Mouse (Mus musculus): ENCODE data around the gene Txnrd1. TPM values are rescaled to one million over a fixed set of nuclear protein-coding genes. Genes with fewer than 3 reads are reported as not detected.

Txnrd1 gene
- total RNA-seq, 1 experiment from 2014 or later = 119 TPM

DNA sequence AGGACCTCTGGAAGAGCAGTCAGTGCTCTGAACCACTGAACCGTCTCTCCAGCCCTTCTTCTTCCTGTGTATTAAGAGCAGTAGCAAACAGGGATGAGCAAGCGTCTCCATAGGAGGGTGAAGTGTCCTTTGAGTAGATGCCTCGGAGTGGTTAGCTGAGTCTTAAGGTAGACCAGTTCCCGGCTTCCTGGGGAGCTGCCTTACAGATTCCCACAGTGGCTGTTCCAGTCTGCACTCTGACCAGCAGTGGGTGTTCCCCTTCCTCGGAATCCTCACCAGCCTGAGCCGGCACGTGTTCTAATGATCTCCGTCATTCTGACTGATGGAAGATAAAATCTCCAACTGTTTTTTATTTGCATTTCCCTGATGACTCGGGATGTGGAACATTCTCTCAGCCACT lies 17.3 kb upstream of the Txnrd1 start:
- no peak for ATAC-seq (replicated peaks; ENCODE audit: low read depth, poor library complexity, severe bottlenecking)

DNA sequence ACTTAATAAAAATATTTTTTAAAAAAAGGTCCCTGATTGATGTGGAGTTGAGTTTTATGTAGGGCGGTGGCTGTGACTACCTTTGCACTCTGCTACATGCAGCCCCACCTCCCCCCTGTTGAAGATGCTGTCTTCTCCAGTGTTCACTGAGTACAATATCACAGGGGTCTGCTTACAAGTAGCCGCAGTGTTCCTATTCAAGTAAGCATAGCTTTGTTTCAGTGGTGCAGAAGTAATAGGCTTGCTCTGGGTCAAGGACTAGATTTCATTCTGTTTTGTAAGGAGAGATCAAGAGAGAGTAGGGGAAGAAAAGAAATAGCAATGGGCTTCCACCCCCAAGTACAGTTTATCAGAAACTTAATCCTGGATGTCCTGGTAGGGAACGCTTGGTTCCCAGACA lies 16.2 kb upstream of the Txnrd1 start:
- no peak for ATAC-seq (replicated peaks; ENCODE audit: low read depth, poor library complexity, severe bottlenecking)

DNA sequence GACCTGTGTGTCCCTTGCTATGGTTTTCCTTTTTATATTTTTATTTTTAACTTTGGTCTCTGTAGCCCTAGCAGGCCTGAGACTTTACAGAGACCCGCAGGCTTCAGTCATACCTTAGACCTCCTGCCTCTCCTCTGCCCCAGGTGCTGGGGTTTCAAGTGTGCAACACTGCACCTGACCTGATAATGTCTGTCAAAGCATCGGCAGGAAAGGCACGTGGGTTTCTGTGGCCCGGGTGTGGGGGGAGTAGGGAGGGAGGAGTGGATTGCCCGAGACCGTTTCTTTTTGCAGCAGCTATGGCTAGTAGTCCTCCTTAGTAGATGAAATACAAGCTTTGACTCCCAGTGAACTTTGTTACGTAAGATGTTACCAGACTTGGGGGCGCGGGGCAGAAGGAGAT lies 15.8 kb upstream of the Txnrd1 start:
- ATAC-seq (replicated peaks; ENCODE audit: low read depth, poor library complexity, severe bottlenecking) = no peak

DNA sequence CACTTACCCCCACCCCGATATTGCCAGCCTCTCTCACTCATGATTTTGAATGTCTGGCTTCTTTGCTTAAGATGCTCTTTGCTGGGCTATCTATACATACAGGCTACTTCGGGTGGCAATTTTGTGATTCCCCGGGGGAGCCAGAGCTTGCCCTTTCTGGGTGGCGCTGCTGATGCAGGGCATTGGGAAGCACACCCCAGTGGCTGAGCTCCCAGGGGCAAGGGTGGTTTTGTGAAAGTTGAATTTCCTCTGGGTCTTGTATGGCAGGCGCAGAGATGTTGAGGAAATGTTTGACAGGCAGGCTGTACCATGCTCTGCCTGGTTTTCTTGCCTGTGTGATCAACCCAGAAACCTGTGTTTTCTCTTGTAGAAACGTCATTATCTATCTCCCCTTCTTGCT lies 15.1 kb upstream of the Txnrd1 start:
- no peak for ATAC-seq (replicated peaks; ENCODE audit: low read depth, poor library complexity, severe bottlenecking)

DNA sequence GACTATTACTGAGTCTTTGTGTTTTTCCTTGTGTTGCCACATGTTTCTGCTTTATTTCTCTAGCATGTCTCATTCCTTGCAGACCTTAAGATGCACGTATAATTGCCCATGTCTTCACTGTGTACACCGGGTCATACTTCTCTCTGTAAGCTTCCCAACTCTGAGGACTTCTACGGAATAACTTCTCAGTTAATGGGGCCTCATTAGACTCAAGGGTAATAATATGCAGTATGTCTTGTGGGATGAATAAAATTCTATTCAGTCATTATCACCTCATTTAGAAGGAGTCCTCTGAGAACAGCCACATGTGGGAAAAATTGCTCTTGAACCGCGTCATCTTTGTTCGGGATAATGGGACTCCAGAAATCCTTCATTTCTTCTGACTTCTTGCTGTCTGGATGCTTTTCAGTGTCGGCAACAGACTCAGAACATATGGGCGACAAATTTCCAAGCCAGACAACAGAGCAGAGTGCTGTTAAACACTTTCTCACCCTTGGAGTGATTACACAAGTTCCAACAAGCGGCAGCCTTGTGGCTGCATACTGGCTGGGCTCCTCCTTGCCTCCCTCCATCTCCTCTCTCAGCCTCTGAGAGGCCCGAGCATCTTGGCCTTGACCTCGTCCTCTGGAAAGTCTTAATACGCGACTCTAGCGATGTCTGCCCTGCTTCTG lies 10.5 kb upstream of the Txnrd1 start:
- ATAC-seq (replicated peaks; ENCODE audit: low read depth, poor library complexity, severe bottlenecking) = no peak

DNA sequence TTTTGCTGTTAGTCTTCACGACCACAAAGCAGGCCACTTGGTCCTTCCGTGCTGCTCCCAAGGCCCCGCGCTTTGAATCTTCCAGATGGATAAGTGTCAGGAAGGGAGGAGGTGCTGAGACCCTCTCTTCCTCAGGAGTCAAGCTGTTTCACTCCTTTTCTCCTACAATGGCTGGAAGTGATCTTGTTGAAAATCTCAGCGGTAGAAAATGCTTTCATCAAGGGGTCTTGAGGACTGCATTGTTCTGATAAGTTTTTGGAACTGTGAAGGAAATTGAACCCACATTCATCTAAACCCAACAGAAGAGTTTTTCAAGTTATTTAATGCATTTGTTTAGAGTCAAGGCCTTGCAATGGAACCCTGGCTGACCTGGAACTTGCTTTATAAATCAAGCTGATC lies 10.0 kb upstream of the Txnrd1 start:
- no peak for ATAC-seq (replicated peaks; ENCODE audit: low read depth, poor library complexity, severe bottlenecking)

DNA sequence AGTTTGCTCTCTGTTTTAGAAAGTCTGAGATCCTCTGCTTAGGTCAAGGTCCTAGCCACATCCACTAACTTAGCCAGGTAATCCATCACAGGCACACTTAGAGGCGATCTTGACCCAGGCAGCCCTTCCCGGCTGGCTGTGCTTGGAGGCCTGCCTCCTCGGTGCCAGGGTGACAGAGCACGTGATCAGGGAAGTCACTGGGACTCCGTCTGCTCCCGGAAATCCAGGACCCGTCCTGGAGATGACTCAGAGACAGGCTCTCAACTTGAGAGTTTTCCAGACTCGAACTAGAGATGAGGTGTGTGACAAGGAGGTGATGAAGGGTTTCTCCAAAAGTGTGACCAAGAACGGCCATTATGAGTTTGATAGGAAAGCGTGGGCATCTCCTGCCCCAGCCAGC lies 9.2 kb upstream of the Txnrd1 start:
- ATAC-seq (replicated peaks; ENCODE audit: low read depth, poor library complexity, severe bottlenecking) = no peak

DNA sequence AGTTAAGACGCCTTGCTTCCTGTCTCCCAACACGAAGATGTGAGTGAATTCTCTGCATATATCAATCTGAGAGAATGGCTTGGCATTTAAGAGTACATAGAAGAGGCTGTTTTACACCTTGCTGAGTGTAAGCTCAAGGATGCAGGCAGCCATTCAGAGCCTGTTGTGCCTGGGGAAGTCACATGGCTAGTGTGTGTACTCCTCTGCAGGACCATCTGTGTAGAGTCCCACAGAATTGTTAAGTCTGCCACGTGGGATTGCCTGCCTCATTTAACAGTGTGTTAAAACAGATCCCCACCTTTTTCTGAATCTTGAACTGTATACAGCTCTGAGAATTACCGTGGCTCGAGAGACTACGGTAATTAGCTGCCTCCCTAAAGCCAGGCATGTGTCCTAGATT lies 7.2 kb upstream of the Txnrd1 start:
- ATAC-seq (replicated peaks; ENCODE audit: low read depth, poor library complexity, severe bottlenecking) = no peak

DNA sequence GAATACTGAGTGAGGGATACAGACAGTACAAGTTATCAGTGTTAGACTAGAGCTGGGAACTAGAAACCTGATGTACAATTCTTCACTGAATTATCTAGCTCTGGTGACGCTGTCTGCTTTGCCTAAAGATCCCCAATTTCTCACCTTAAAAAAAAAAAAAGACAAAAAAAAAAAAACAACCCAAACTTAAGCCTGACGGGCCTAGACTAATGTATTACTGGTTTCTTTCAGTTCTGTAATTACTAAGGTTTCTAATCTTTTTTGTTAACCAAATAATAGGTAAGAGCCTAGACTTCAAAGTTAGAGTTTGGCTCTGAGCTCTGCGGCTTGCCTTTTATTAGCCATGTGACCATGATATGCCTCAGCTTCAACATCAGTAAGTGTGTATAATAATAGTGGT lies 2.1 kb downstream of the Txnrd1 start:
- ATAC-seq (replicated peaks; ENCODE audit: low read depth, poor library complexity, severe bottlenecking) = no peak

DNA sequence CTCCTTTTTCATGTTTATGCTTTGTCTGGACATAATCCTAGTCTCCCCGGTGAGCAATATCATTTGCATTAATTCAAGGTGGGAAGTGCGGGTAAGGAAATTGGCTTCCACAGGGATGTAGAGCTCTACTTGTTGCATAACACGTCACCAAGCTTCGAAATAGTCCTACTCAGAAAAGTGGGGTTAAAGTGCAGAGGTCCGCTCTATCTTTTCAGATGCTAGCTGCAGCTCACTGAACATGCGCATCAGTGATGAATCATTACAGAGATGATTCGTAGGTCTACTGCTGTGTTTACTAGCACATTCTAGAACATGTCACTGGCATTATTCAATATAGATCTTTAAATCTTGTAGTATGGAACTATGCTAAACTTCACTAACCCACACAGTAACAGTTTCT lies 4.6 kb downstream of the Txnrd1 start:
- ATAC-seq (replicated peaks; ENCODE audit: low read depth, poor library complexity, severe bottlenecking) = no peak

DNA sequence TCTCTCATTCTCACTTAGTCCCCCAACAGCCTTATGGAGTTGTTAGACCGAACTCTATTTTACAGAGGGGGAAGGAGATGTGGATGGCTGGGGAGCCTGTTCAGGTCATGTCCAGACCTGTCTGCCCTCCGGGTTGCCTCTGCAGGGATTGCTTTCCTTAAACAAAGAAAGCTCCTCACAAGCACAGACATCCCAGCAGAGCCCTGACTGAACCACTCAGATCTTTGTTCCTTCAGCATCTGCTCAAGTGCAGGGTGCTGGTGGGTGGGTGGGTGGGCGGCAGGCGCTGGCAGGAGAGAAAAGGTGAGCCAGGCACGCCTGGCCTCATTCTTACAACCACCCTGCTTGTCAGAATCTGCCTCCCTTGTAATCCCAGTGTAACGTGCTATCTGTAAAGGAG lies 10.3 kb downstream of the Txnrd1 start:
- no peak for ATAC-seq (replicated peaks; ENCODE audit: low read depth, poor library complexity, severe bottlenecking)

DNA sequence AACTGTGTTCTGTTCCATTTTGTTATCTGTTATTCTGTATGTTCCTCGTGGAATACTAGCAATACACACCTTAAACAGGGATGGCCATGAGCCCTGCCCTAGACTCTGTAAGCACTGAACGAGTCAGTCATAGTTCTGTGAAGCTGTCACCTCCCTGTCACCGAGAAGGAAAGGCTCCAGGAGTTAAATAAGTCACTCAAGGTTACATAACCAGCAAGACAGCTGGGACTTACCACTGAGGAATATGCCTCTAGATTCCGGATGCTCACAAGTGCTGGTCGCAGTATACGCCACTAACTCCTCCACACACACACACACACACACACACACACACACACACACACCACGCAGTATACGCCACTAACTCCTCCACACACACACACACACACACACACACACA lies 11.0 kb downstream of the Txnrd1 start:
- no peak for ATAC-seq (replicated peaks; ENCODE audit: low read depth, poor library complexity, severe bottlenecking)

DNA sequence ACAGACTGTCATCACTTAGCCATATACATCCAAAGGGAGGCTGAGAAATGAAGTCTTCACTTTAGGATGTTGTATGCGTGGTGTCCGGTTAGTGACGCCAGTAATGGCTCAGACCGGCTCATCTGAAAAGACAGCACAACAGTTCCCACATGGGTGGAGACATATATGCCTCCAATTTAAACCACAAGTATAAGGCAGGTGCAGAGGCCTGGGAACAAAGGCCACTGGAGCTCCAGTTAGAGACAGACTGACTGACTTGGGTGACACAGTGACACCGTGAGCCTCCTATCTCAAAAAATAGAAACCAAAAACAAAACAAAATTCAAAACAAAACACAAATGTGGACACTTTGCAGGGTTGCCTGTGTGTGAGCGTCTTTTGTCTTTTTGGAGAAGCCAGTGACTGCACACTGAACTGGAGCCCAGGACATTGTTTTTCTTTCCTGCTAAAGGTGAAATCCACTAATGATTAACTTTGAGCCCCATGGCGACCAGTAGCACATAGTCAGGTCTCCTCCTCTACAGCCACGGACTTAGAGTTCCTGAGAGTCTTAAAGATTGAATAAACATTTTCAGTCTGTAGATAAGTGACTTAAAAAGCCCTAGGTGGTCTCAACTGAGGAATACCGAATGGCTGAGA lies 14.2 kb downstream of the Txnrd1 start:
- ATAC-seq (replicated peaks; ENCODE audit: low read depth, poor library complexity, severe bottlenecking) = no peak

DNA sequence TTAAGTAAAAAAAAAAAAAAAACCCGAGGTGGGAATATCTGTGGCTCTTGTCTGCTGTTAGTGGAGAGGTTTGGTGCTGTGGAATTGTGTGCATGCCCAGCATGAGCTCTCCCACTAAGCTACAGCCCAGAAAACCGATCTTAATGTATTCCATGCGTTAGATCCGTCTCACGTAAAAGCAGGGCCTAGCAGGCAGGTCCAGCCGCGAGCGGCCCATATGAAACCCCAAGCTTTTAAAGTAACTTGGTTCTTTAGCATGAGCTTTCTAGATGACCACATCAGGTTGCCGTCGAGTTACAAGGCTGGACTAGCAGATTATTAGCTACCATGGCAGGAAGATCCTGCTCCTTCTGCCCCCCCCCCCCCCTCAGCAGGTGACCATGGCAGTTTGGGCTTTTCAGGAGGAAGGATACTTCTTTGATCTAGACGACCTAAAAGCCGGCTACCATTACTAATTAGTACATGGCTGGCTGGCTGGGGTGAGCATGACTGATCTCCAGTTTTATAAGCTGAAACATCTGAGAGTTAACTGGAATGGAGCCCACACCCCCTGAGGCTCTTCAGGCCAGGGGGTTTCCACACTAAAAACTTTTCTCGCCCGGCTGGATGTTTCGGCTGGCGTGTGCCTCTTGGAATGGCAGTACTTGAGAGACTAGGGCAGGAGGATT lies 16.1 kb downstream of the Txnrd1 start:
- no peak for ATAC-seq (replicated peaks; ENCODE audit: low read depth, poor library complexity, severe bottlenecking)

DNA sequence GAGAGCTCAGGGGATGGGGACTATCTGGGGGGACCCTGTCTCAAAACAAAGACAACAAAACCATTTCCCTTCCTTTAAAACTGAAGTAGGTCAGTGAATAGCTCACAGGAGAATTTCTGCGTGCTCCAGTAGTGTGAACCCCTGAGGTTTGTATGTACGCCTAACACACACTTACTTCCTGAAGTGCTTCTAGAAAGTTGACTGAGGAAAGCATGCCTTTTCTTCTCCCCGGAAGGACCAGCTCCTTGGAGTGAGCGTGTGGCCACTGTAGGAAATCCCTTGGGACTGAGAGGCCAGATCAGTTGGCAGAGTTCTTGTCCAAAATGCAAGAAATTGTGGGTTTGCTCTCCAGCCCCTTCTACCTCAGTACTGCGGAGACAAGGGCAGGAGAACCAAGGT lies 16.6 kb downstream of the Txnrd1 start:
- ATAC-seq (replicated peaks; ENCODE audit: low read depth, poor library complexity, severe bottlenecking) = no peak

DNA sequence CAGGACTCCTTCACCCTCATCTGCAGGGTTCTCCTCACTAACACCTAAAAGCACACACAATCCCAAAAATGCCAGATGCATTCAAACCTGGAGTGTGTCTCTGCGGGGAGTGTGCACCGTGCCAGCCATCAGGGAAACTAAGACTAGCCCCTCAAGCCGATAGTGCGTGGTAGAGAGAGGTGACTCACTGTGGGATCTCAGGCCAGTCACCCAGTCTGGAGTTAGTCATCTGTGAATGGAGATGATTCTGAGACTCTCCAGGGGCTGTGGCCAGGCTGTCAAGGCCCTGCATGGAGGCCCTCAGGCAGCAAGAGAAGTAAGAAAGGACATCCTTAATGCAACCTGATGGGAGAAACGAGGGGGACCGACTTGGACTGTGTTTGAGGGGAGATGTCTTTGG lies 18.0 kb downstream of the Txnrd1 start:
- no peak for ATAC-seq (replicated peaks; ENCODE audit: low read depth, poor library complexity, severe bottlenecking)

DNA sequence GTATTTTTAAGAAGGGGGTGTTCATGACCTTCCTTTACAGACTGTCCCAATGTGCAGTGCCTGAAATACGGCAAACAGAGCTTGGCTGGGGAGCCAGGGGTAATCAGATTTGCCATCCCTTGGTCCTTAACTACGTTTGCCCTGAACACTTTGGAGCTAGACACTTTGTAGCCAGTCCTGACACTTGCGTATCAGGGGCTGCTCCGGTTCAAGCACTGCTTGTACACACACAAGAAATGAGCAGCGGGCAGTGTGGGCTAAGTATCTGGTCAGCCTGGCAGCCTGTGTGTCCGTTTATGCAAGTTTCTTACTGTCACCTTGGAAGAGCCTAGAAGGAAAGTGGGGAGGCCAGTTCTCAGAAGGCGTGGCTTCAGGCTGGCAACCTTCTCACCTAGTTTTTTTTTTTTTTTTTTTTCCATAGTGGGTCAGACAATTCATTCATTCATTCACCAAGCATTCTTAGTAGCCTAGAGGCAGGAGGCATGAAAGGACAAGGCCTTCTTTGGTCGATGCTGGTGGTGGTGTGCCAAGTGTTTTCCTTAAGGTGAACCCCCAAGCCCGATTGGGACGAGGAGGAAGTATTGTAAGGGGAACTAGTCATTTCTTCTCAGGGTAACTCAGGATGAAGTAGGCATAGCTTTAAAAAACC lies 24.4 kb downstream of the Txnrd1 start:
- ATAC-seq (replicated peaks; ENCODE audit: low read depth, poor library complexity, severe bottlenecking) = no peak

DNA sequence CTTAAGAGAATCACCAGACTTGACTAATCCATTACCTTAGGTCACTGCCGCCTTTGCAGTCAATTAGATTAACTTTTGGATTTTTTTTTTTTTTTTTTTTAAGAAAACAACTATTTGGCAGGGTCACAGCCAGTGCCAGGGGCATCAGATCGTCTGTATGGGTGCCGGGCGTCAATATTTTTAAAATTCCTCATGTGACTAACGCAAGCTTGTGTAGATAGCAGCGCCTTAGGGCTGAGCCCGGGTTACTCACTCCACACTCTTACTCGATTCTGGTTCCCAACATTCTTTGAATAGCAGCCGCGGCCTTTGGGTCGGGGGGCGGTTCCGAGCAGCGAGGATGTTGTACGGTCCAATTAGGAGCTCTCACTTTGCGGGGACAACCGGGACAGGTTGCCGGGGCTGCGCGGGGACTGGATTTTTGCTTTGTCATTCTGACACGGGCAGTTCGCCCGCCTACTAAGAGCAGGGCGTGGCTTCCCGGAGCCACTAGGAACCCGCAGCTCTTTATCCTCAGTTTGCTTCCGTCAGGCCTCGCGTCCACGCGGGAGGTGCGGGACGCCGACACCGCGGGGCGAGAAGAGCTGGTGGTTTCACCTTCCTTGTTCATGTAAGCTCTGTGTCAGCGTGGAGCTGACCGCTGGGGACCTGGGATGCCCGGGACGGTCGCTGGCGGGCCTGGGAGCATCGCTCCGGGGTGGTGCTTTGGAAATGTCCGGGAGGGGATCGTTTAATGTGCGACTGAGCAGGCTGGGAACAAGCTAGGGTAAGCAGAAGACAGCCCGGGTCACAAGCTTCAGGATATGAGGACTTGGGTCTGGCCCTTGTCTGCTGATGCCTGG lies 25.2 kb downstream of the Txnrd1 start:
- peak; percentile 73 for ATAC-seq (replicated peaks; ENCODE audit: low read depth, poor library complexity, severe bottlenecking)

DNA sequence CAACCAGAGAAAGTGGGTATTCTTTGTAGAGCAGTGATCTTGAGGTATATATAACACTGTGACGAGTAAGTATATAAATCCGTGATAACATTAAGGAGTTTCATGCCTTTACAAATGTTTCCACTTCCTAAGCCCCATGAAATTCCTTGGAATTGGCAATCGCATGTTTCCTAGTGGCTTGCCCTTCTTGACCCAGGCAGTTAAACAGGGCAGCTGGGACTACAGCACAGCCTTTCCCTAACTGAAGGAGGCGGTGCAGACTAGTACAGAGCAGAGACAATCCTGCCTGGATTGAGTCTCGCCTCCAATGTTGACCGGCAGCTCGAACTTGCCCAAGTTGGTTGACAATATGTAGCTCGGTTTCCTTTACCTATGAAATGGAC lies 25.8 kb downstream of the Txnrd1 start:
- 0 out of 2 replicates have a peak, but pooled peaks have one; percentile 3 for ATAC-seq (replicated peaks; ENCODE audit: low read depth, poor library complexity, severe bottlenecking)

DNA sequence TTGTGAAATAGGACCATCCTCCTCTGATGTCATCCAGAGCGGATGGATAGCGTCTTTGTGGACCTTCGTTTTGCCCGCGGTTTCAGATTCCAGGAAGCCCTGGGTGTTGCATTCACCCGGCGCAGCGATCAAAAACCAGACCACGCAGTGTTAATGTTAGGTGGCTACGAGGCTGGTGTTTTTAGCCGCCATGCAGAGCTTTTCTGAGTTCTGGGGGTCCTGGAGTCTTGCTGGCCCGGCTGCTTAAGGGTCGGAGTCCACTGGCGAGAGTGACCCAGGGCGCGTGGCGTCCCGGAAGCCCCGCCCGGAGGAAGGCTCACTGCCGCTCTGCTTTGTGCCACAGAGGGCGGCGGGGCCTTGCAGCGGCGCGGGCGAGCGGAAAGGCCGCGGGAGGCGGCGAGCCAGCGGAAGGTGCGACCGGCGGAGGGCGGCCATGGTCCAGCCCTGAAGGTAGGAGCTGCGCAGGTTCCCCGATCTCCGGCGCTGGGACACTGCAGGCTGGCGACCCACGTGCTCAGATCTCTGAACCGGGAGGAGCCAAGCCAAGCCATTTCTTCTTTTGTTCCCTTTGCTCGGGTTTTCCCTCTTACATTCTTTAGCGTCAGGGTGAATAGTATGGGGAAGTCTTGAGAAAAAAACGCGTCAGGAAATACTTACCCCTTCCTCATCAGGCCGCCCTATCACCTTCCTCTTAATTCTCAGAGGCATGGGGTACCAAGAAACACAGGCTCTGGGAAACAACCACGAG lies 26.6 kb downstream of the Txnrd1 start:
- peak; percentile 31 for ATAC-seq (replicated peaks; ENCODE audit: low read depth, poor library complexity, severe bottlenecking)

Measured in common myeloid progenitor, adult 5-6 weeks (primary cell).